Mouse (Mus musculus) lung, postnatal 4 days (tissue): ENCODE data around the gene Crim1.

Experiments used
- DNase-seq, 2 experiments: peaks; one replicate each; pipeline ENCODE4 v3.0.0; 2021

Gene Crim1

GRCm38 (mm10) chr17:78211881-78212280 lies 11.8 kb downstream of the Crim1 start:
- DNase-seq: no peak

GRCm38 (mm10) chr17:78213128-78213527 lies 13.1 kb downstream of the Crim1 start:
- no peak for DNase-seq

- DNase-seq: no peak
These were observed 16.5 kb downstream of the Crim1 start for GRCm38 (mm10) chr17:78216526-78216925.

GRCm38 (mm10) chr17:78217406-78217805 lies 17.4 kb downstream of the Crim1 start:
- no peak for DNase-seq

- DNase-seq: peak; percentile 50 to 69
These were observed 18.6 kb downstream of the Crim1 start for GRCm38 (mm10) chr17:78218506-78219232.

- DNase-seq: peak in 1 of 2 experiments; percentile 53
These were observed 21.1 kb downstream of the Crim1 start for GRCm38 (mm10) chr17:78221007-78221642.

- DNase-seq: no peak
These were observed 21.8 kb downstream of the Crim1 start for GRCm38 (mm10) chr17:78221860-78222259.

GRCm38 (mm10) chr17:78223988-78224387 lies 23.9 kb downstream of the Crim1 start:
- DNase-seq: no peak

GRCm38 (mm10) chr17:78225547-78225946 lies 25.5 kb downstream of the Crim1 start:
- DNase-seq: peak in 1 of 2 experiments; percentile 53

GRCm38 (mm10) chr17:78227211-78227610 lies 27.2 kb downstream of the Crim1 start:
- DNase-seq: no peak

GRCm38 (mm10) chr17:78231567-78231966 lies 31.5 kb downstream of the Crim1 start:
- DNase-seq: no peak

- DNase-seq: no peak
These were observed 32.7 kb downstream of the Crim1 start for GRCm38 (mm10) chr17:78232703-78233102.

- no peak for DNase-seq
These were observed 33.8 kb downstream of the Crim1 start for GRCm38 (mm10) chr17:78233873-78234272.

- no peak for DNase-seq
These were observed 36.1 kb downstream of the Crim1 start for GRCm38 (mm10) chr17:78236126-78236525.

- DNase-seq: no peak
These were observed 37.9 kb downstream of the Crim1 start for GRCm38 (mm10) chr17:78237954-78238353.

GRCm38 (mm10) chr17:78240161-78240560 lies 40.1 kb downstream of the Crim1 start:
- no peak for DNase-seq

- DNase-seq: no peak
These were observed 41.2 kb downstream of the Crim1 start for GRCm38 (mm10) chr17:78241238-78241637.

GRCm38 (mm10) chr17:78244752-78245151 lies 44.7 kb downstream of the Crim1 start:
- DNase-seq: no peak

- DNase-seq: no peak
These were observed 45.4 kb downstream of the Crim1 start for GRCm38 (mm10) chr17:78245444-78245843.

- DNase-seq: no peak
These were observed 46.8 kb downstream of the Crim1 start for GRCm38 (mm10) chr17:78246634-78247383.

GRCm38 (mm10) chr17:78248197-78248596 lies 48.1 kb downstream of the Crim1 start:
- no peak for DNase-seq

GRCm38 (mm10) chr17:78248943-78249342 lies 48.9 kb downstream of the Crim1 start:
- no peak for DNase-seq

- DNase-seq: peak; percentile 29 to 53
These were observed 50.3 kb downstream of the Crim1 start for GRCm38 (mm10) chr17:78250149-78250938.
